Mouse (Mus musculus) intestine, postnatal 0 days (tissue): Measurements from ENCODE around the gene Trit1. TPM values are rescaled to one million over a fixed set of nuclear protein-coding genes. Genes with fewer than 3 reads are reported as not detected.

Experiments
- ATAC-seq: fragments of 200-750 bp; cut with Nextera tagmentation; 2 replicates; pipeline ENCODE4 v1.8.0; 2017; ENCODE audit warnings: mild to moderate bottlenecking, moderate TSS enrichment, moderate library complexity
- H3K27ac ChIP-seq: fragments of 300-500 bp; sonication (generic); 2 replicates; pipeline ENCODE4 v1.5.1; 2014; ENCODE audit warnings: mild to moderate bottlenecking, low read depth, low read length, moderate library complexity
- H3K27me3 ChIP-seq: fragments of 300-500 bp; sonication (generic); replicated peaks from 2 replicates; pipeline ENCODE4 v1.6.1; 2014; ENCODE audit warnings: low read length, mixed read lengths; ENCODE audit not compliant: control insufficient read depth, insufficient read depth
- H3K36me3 ChIP-seq: fragments of 300-500 bp; sonication (generic); 2 replicates; pipeline ENCODE4 v1.6.1; 2014; ENCODE audit warnings: mild to moderate bottlenecking, moderate library complexity; ENCODE audit not compliant: control insufficient read depth, insufficient read depth
- H3K4me1 ChIP-seq: fragments of 300-500 bp; sonication (generic); replicated peaks from 2 replicates; pipeline ENCODE4 v1.6.1; 2014; ENCODE audit warnings: antibody characterized with exemption, low read length, mixed read lengths; ENCODE audit not compliant: control insufficient read depth, insufficient read depth
- H3K4me2 ChIP-seq: fragments of 300-500 bp; sonication (generic); replicated peaks from 2 replicates; pipeline ENCODE4 v1.6.1; 2014; ENCODE audit warnings: low read depth, mild to moderate bottlenecking, moderate library complexity
- H3K4me3 ChIP-seq: fragments of 300-500 bp; sonication (generic); 2 replicates; pipeline ENCODE4 v1.5.1; 2014; ENCODE audit warnings: low read depth, low read length
- H3K9ac ChIP-seq: fragments of 300-500 bp; sonication (generic); 2 replicates; pipeline ENCODE4 v1.6.1; 2014; ENCODE audit warnings: mild to moderate bottlenecking, low read depth, low read length
- H3K9me3 ChIP-seq: fragments of 300-500 bp; sonication (generic); 2 replicates; pipeline ENCODE4 v1.6.1; 2016; ENCODE audit warnings: mixed run types; ENCODE audit not compliant: control insufficient read depth
- CTCF ChIP-seq: sonication (generic); IDR thresholded peaks from 2 replicates; pipeline ENCODE4 v1.5.1; 2016; ENCODE audit warnings: low read depth, mild to moderate bottlenecking, control low read depth, antibody characterized with exemption, moderate library complexity
- WGBS: fragments of 180-500 bp; shearing (Covaris S2); extraction: QIAGEN DNeasy Blood & Tissue Kit; methylation state at CpG from one replicate; pipeline ENCODE4 v1.1.7; 2014; 5-methylcytosine and 5-hydroxymethylcytosine counted together
- polyA plus RNA-seq: library from polyadenylated mRNA; unstranded; fragments of >200 nt; fragmentation: Nextera tagmentation; extraction: Ambion mirVana; gene quantifications from 2 replicates; pipeline ENCODE4 v1.2.1, GENCODE M21; 2015

The Trit1 gene
- polyA plus RNA-seq, 1 experiment from 2014 or later = 5.6 TPM

DNA sequence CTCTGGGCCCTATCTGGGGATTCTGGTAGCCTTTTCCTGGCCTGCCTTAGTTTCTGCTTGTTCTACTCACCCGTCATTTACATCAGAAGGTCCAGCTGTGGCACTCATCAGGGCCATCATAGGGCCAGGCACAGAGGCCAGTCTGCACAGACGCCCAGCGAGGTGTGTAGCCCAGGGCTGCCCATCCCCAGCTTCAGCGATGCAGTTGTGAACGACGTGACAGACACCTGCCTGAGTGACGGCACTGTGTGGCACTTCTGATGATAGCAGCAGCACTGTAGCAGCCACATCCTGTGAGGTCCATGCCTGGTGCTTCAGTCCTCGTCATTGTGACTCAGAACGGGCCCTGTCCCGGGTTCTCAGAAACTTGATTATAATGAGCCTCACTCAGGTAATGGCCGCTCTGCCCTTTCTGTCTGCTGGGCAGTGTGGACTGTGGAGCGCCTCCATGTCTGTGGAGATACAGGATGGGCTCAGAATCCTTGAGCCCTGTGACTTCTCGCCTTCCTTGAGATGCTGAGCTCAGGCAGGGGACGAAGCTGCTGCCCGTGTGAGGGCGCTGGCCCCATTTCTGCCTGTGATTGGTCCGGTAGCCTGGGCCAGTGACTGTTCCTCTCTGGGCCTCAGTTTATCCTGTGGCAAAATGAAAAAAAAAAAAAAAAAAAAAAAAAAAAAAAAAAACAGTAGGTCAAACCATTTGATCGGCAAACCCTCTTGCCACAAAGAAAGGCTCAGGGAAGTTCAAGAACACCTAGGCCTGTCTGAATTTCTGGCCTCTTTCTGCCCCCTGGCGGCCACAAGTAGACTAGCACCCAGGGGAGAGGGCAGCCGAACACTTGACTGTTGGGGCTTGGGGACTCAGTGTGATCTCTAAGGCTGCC, 66.1 kb downstream of the Trit1 start:
- peak; percentile 84 for TF ChIP-seq CTCF
- H3K4me2 ChIP-seq = no peak overlapping the region

DNA sequence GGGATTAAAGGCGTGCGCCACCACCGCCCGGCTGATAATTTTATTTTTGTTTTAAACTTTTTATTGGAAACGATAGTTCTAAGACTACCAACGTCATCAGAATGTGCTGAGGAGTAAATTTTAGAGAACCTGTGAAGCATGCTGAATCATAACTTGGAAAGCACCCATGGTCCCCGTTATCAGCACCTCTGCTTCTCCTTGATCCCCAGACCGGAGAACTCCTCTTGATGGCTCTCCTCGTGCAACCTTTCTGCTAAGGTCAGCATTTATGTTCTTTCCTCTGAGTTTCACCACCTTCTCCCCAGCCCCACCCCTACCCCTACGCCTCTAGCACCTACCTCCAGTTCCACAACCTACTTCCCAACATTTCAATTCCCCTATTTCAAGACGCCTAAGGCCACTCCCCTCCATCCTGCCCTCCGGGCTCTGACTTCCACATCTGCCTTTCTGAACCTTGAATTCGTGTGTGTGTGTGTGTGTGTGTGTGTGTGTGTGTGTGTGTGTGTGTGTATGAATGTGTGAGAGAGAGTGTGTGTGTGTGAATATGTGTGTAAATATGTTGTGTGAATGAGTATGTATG, 67.0 kb downstream of the Trit1 start:
- no peaks in the 10 kb centered on the region for H3K27me3 ChIP-seq
- H3K9ac ChIP-seq = no peak overlapping the region
- H3K27ac ChIP-seq = no peak overlapping the region
- ATAC-seq = no peak
- no peak overlapping the region for H3K4me2 ChIP-seq
- no peaks in the 10 kb centered on the region for H3K9me3 ChIP-seq
- no peaks in the 10 kb centered on the region for H3K36me3 ChIP-seq
- no peaks in the 10 kb centered on the region for H3K4me1 ChIP-seq
- TF ChIP-seq CTCF = no peak
- no peak overlapping the region for H3K4me3 ChIP-seq
- 67% methylated on average over 13 of the region's 13 CpGs for WGBS

More for the DNA sequence above, 66.1 kb downstream of the Trit1 start:
- no peaks in the 10 kb centered on the region for H3K9me3 ChIP-seq
- peak; percentile 50; the same call in 1 of the 2 replicates for ATAC-seq
- 79% methylated on average over 20 of the region's 20 CpGs for WGBS
- H3K4me3 ChIP-seq = no peak overlapping the region
- H3K27ac ChIP-seq = no peak overlapping the region
- no peak overlapping the region for H3K9ac ChIP-seq
- no peaks in the 10 kb centered on the region for H3K27me3 ChIP-seq
- no peaks in the 10 kb centered on the region for H3K4me1 ChIP-seq
- H3K36me3 ChIP-seq = no peaks in the 10 kb centered on the region

DNA sequence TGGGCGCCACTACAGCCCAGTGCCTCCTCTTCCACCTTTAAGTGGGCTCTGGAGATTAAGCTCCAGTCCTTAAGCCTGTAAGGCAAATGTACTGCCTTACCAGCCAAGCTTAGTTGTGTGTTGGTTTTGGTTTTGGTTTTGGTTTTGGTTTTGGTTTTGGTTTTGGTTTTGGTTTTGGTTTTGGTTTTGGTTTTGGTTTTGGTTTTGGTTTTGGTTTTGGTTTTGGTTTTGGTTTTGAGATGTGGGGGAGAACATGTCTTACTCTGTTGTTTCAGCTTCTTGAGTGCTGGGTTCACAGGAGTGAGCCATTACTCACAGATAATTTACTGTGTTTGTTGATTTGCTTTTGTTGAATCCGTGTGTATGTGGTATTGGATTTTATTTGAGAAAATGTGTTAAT, 68.9 kb downstream of the Trit1 start:
- H3K4me1 ChIP-seq = no peaks in the 10 kb centered on the region
- WGBS = 84% methylated on average over 2 of the region's 2 CpGs
- no peak overlapping the region for H3K4me2 ChIP-seq
- no peaks in the 10 kb centered on the region for H3K27me3 ChIP-seq
- no peaks in the 10 kb centered on the region for H3K9me3 ChIP-seq
- H3K27ac ChIP-seq = no peak overlapping the region
- TF ChIP-seq CTCF = no peak
- no peak overlapping the region for H3K9ac ChIP-seq
- H3K36me3 ChIP-seq = no peaks in the 10 kb centered on the region
- no peak overlapping the region for H3K4me3 ChIP-seq
- no peak for ATAC-seq

DNA sequence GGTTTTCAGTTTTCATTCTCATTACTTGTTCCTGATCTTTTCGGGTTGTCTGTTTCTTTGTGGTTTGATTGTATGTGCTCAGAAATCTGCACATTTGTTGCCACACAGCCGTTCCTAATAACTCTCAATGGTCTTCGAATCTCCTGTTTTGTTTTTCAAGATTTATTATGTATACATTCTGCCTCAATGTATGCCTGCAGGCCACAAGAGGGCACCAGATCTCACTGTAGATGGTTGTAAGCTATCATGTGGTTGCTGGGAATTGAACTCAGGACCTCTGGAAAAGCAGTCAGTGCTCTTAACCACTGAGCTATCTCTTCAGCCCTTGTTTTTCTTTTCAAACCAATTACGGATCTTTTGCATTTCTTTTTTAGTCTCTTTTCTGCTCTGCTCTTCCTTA, 70.0 kb downstream of the Trit1 start:
- Histone ChIP-seq H3K36me3 (no peaks in the 10 kb centered on the region), H3K9me3 (no peaks in the 10 kb centered on the region), H3K4me1 (no peaks in the 10 kb centered on the region), H3K27ac (no peak overlapping the region), H3K9ac (no peak overlapping the region), H3K27me3 (no peaks in the 10 kb centered on the region), H3K4me3 (no peak overlapping the region), H3K4me2 (no peak overlapping the region)
- TF ChIP-seq CTCF = peak; percentile 40
- 79% methylated on average over 4 of the region's 4 CpGs for WGBS
- ATAC-seq = no peak

DNA sequence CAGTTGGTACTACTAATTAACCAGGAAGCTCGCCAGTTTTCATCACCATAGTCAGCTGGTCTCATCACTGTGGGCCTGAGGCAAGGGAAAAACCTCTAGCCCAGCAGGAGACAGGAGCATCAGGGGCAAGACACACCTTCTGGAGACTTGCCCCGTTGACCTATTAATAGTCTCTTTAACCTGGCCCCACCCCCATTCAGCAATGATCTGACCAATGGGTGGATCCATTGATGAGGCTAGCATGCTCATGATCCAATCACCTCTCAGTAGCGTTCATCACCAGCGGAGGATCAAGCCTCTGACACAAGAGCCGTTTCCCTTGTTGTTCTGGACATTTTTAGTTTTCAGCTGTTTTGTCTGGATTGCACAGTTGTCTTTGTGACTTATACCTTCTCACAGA, 76.2 kb downstream of the Trit1 start:
- H3K27ac ChIP-seq = no peak overlapping the region
- no peaks in the 10 kb centered on the region for H3K36me3 ChIP-seq
- no peaks in the 10 kb centered on the region for H3K4me1 ChIP-seq
- H3K9me3 ChIP-seq = no peaks in the 10 kb centered on the region
- H3K9ac ChIP-seq = no peak overlapping the region
- ATAC-seq = no peak
- no peak overlapping the region for H3K4me2 ChIP-seq
- no peak overlapping the region for H3K4me3 ChIP-seq
- whole genome bisulfite sequencing = 58% methylated on average over 5 of the region's 5 CpGs
- H3K27me3 ChIP-seq = no peaks in the 10 kb centered on the region
- TF ChIP-seq CTCF = no peak

DNA sequence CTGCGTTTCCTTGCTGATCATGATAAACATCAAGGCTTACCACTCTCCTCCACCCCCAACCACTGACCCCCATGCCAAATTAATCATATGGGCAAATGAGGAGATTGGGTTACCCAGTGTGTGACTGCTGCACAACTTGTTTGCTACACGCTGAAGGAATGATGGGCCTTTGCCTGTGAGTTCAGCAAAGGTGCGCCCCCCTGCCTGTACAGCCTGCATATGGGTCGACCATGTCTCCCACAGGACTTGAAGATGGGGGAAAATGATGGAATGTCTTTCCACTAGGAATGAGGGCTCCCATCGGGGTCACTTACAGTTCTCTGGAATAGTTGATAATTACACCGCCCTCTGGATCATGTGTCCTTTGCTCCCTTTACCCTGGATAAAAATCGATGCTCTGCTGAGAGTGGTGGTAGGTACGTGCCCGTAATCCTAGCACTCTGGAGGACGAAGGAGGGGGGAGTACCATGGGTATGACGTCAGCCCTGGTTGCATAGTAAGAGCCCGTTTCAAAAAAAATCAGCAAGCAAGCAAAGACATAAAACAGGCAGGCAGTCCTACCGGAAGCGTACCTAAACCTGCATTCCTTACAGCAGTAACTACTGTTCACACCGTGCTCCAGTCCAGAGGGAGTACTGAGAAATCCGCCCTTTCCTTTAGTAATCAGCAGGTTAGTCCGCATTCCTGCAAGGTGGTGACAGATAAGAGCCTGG, 76.8 kb downstream of the Trit1 start:
- TF ChIP-seq CTCF = no peak
- no peak overlapping the region for H3K9ac ChIP-seq
- H3K27me3 ChIP-seq = no peaks in the 10 kb centered on the region
- peak overlapping the region; percentile 47 for H3K4me2 ChIP-seq
- H3K27ac ChIP-seq = no peak overlapping the region
- 26% methylated on average over 17 of the region's 17 CpGs for whole genome bisulfite sequencing
- H3K4me1 ChIP-seq = no peaks in the 10 kb centered on the region
- H3K4me3 ChIP-seq = peak overlapping the region; percentile 9; the same call in 1 of the 2 replicates
- no peaks in the 10 kb centered on the region for H3K9me3 ChIP-seq
- ATAC-seq = peak; percentile 76
- H3K36me3 ChIP-seq = no peaks in the 10 kb centered on the region
